10 mouse cellular contexts compared by ENCODE assay signal in genomic region chr15:80615636-80616383, GRCm38 (mm10). TPM values are rescaled to one million over a fixed set of nuclear protein-coding genes. Genes with fewer than 3 reads are reported as not detected.
DNase-seq lines count a peak whose midpoint lies in the region; ATAC-seq lines count a peak whose summit lies in the region.
"Had no signal": no experiment of that assay in that cellular context is flagged by ENCODE, and none has a peak within 500 bp of the region (broad histone marks: within the 10 kb centered on the region; RNA-seq: fewer than 3 reads in every experiment).

No protein-coding gene starts in this region.

- H3K36me3 ChIP-seq in midbrain, embryonic 10.5 days = no peaks in the 10 kb centered on the region
- no peaks in the 10 kb centered on the region for H3K36me3 ChIP-seq in midbrain, embryonic 11.5 days (ENCODE audit: control insufficient read depth, insufficient read depth, low read length)
- H3K36me3 ChIP-seq in forebrain, embryonic 11.5 days (ENCODE audit: control insufficient read depth, insufficient read depth, low read length) = no peaks in the 10 kb centered on the region
- no peaks in the 10 kb centered on the region for H3K36me3 ChIP-seq in liver, embryonic 11.5 days (ENCODE audit: control insufficient read depth, insufficient read depth, low read length)

- no peak overlapping the region for H3K4me2 ChIP-seq in midbrain, embryonic 11.5 days
- 0 out of 2 replicates have a peak overlapping the region, but pooled peaks have one; percentile 21 for H3K4me2 ChIP-seq in forebrain, embryonic 11.5 days (ENCODE audit: low read depth, low read length, severe bottlenecking)
- H3K4me2 ChIP-seq in liver, embryonic 11.5 days = peak overlapping the region; percentile 34

- no peak for ATAC-seq in midbrain, embryonic 11.5 days (ENCODE audit: low FRiP score)
- ATAC-seq in forebrain, embryonic 11.5 days (replicated peaks; ENCODE audit: low FRiP score) = no peak
- no peak for ATAC-seq in liver, embryonic 11.5 days (replicated peaks; ENCODE audit: low FRiP score)

- 10% methylated on average over 17 of the region's 17 CpGs for WGBS in midbrain, embryonic 10.5 days
- 6% methylated on average over 17 of the region's 17 CpGs for WGBS in midbrain, embryonic 11.5 days
- 5% methylated on average over 16 of the region's 17 CpGs for WGBS in forebrain, embryonic 11.5 days
- WGBS in liver, embryonic 11.5 days = 6% methylated on average over 17 of the region's 17 CpGs

- H3K4me1 ChIP-seq in midbrain, embryonic 10.5 days = peaks cover 32% of the 10 kb centered on the region
- no peaks in the 10 kb centered on the region; the same call in 1 of the 2 replicates for H3K4me1 ChIP-seq in midbrain, embryonic 11.5 days (ENCODE audit: control insufficient read depth, insufficient read depth, low read length)
- peaks cover 8% of the 10 kb centered on the region for H3K4me1 ChIP-seq in forebrain, embryonic 11.5 days (replicated peaks; ENCODE audit: control insufficient read depth, insufficient read depth, low read length)
- peaks cover 15% of the 10 kb centered on the region for H3K4me1 ChIP-seq in liver, embryonic 11.5 days (replicated peaks; ENCODE audit: control insufficient read depth, insufficient read depth, low read length)

- no peak for DNase-seq in midbrain, embryonic 10.5 days (ENCODE audit: low spot score)
- DNase-seq in midbrain, embryonic 11.5 days (ENCODE audit: low spot score, missing footprints) = no peak
- DNase-seq in forebrain, embryonic 11.5 days (ENCODE audit: low spot score) = no peak
- no peak for DNase-seq in liver, embryonic 11.5 days (ENCODE audit: low spot score)
- DNase-seq in thymus, postnatal 25 days = peak; percentile 80
- DNase-seq in cerebellum, adult 11 months = no peak
- no peak for DNase-seq in embryo, embryonic 11 days
- DNase-seq in frontal cortex, postnatal 36 days (ENCODE audit: low spot score in 2 of 2) = no peak
- DNase-seq: cerebellum, adult 11-12 months had no signal

- H3K4me3 ChIP-seq in midbrain, embryonic 10.5 days = peak overlapping the region; percentile 23
- H3K4me3 ChIP-seq in midbrain, embryonic 11.5 days (ENCODE audit: low read depth, low read length) = no peak overlapping the region
- H3K4me3 ChIP-seq in forebrain, embryonic 11.5 days (ENCODE audit: low read depth, low read length) = no peak overlapping the region
- H3K4me3 ChIP-seq in liver, embryonic 11.5 days (ENCODE audit: low read depth, low read length) = no peak overlapping the region
- H3K4me3 ChIP-seq: heart, adult 2 months had no signal

- peak overlapping the region; percentile 13; the same call in 1 of the 2 replicates for H3K27ac ChIP-seq in midbrain, embryonic 10.5 days (replicated peaks)
- no peak overlapping the region for H3K27ac ChIP-seq in midbrain, embryonic 11.5 days (ENCODE audit: low read depth, low read length)
- H3K27ac ChIP-seq in forebrain, embryonic 11.5 days (ENCODE audit: low read depth, low read length) = no peak overlapping the region
- no peak overlapping the region for H3K27ac ChIP-seq in liver, embryonic 11.5 days (ENCODE audit: low read depth, low read length)
- H3K27ac ChIP-seq: heart, adult 2 months had no signal

- no peaks in the 10 kb centered on the region for H3K9me3 ChIP-seq in midbrain, embryonic 10.5 days (replicated peaks)
- H3K9me3 ChIP-seq in midbrain, embryonic 11.5 days (ENCODE audit: control insufficient read depth, low read length) = no peaks in the 10 kb centered on the region
- no peaks in the 10 kb centered on the region for H3K9me3 ChIP-seq in forebrain, embryonic 11.5 days (ENCODE audit: control insufficient read depth, low read length)
- no peaks in the 10 kb centered on the region for H3K9me3 ChIP-seq in liver, embryonic 11.5 days (ENCODE audit: control insufficient read depth, low read length)

- H3K9ac ChIP-seq in midbrain, embryonic 11.5 days (ENCODE audit: low read length) = no peak overlapping the region
- H3K9ac ChIP-seq in forebrain, embryonic 11.5 days (ENCODE audit: low read length) = no peak overlapping the region
- H3K9ac ChIP-seq in liver, embryonic 11.5 days (ENCODE audit: low read depth, low read length) = no peak overlapping the region

- peaks cover 33% of the 10 kb centered on the region for H3K27me3 ChIP-seq in midbrain, embryonic 10.5 days (ENCODE audit: low read depth, poor library complexity, severe bottlenecking)
- peaks cover 2% of the 10 kb centered on the region; the same call in 1 of the 2 replicates for H3K27me3 ChIP-seq in midbrain, embryonic 11.5 days (ENCODE audit: control insufficient read depth, insufficient read depth, low read length)
- peaks cover 2% of the 10 kb centered on the region; the same call in 1 of the 2 replicates for H3K27me3 ChIP-seq in forebrain, embryonic 11.5 days (ENCODE audit: control insufficient read depth, insufficient read depth, low read length)
- peaks cover 9% of the 10 kb centered on the region; the same call in 1 of the 2 replicates for H3K27me3 ChIP-seq in liver, embryonic 11.5 days (replicated peaks; ENCODE audit: control insufficient read depth, insufficient read depth, low read length)

RNA-seq across cellular contexts. Expression of gene Grap2, which starts 43.4 kb away (rescaled TPM):
- 1.2 and 2.5 TPM in 2 replicates for polyA plus RNA-seq in midbrain, embryonic 10.5 days (2016; fragmentation: Nextera tagmentation; extraction: Ambion mirVana)
- polyA plus RNA-seq in midbrain, embryonic 11.5 days (2014; fragmentation: Nextera tagmentation; extraction: Ambion mirVana) = 4.9 and 5.0 TPM in 2 replicates
- polyA plus RNA-seq in forebrain, embryonic 11.5 days (2014; fragmentation: Nextera tagmentation; extraction: Ambion mirVana) = 3.0 and 4.2 TPM in 2 replicates
- polyA plus RNA-seq in liver, embryonic 11.5 days (2014; fragmentation: Nextera tagmentation; extraction: Ambion mirVana) = 15.7 and 19.1 TPM in 2 replicates

RNA-seq across cellular contexts. Expression of gene Enthd1, which starts 50.9 kb away (rescaled TPM):
- not detected in 2 replicates for polyA plus RNA-seq in midbrain, embryonic 10.5 days (2016; fragmentation: Nextera tagmentation; extraction: Ambion mirVana)
- polyA plus RNA-seq in midbrain, embryonic 11.5 days (2014; fragmentation: Nextera tagmentation; extraction: Ambion mirVana) = not detected in 2 replicates
- not detected in 2 replicates for polyA plus RNA-seq in forebrain, embryonic 11.5 days (2014; fragmentation: Nextera tagmentation; extraction: Ambion mirVana)
- not detected in 2 replicates for polyA plus RNA-seq in liver, embryonic 11.5 days (2014; fragmentation: Nextera tagmentation; extraction: Ambion mirVana)
- polyA plus RNA-seq: heart, adult 2 months had no signal

RNA-seq across cellular contexts. Expression of gene Fam83f, which starts 55.8 kb away (rescaled TPM):
- 0.26 and 0.64 TPM in 2 replicates for polyA plus RNA-seq in midbrain, embryonic 10.5 days (2016; fragmentation: Nextera tagmentation; extraction: Ambion mirVana)
- 0.12 and 0.16 TPM in 2 replicates for polyA plus RNA-seq in midbrain, embryonic 11.5 days (2014; fragmentation: Nextera tagmentation; extraction: Ambion mirVana)
- 0.32 and 0.51 TPM in 2 replicates for polyA plus RNA-seq in forebrain, embryonic 11.5 days (2014; fragmentation: Nextera tagmentation; extraction: Ambion mirVana)
- polyA plus RNA-seq in liver, embryonic 11.5 days (2014; fragmentation: Nextera tagmentation; extraction: Ambion mirVana) = 0.34 and 0.61 TPM in 2 replicates
